Mouse (Mus musculus): Measurements from ENCODE around the gene Xrra1. TPM values are rescaled to one million over a fixed set of nuclear protein-coding genes. Genes with fewer than 3 reads are reported as not detected.
"Not testable (repeated sequence)": the region's sequence is repeated elsewhere in the genome, so short reads cannot be mapped to it uniquely, and the experiment has no call there.

Xrra1 gene
- 0.26 and 0.37 TPM in 2 replicates for polyA plus RNA-seq (2016; fragmentation: Nextera tagmentation; extraction: Ambion mirVana)

DNA sequence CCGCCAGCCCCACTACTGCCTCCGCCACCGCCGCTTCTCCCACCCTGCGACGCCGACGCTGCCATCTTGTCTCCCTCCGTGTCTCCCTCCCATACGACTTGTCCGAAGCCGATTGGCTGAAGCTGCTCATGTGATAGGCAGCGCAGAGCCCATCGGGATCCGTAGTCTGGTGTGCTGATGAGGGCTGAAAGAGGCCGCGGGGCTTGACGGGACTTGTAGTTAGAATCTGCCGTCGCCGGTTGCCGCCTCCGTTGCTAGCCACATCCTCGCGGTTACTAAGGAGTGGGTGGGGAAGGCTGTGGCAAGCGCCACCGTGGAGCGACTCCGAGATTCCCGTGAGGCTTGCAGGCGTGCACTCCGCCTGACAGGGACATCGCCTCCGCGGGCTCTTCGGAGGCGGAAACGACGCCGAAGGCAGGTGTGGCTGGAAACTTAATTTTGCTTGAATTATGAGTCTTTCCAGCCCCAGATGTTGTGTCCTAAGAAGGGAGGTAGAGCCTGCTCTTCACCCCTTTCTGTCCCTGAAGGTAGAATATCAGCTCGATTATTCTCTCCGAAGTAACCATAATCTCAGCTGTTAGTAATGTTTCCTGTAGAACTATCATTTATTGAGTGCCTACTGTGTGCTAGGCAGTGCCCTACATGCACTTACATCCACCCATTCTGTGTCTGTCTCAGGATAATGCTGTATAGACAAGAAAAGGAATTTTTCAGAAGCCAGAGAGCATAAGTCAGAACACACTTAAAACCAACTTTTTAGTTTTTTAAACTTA, at the start of gene Xrra1:
Gene Xrra1, plus strand, starts transcription at position 304 of the 773 bp plus-strand sequence.
- peaks cover 19% of the 10 kb centered on the region for H3K4me1 ChIP-seq (replicated peaks)
- WGBS, result under 1% methylated on average over 42 of the region's 42 CpGs
- peak within 1 kb of the TSS; percentile 75 for H3K27ac ChIP-seq (ENCODE audit: poor library complexity, severe bottlenecking)
- H3K36me3 ChIP-seq, result peaks cover 13% of the 10 kb centered on the region
- H3K9ac ChIP-seq, result peak within 1 kb of the TSS; percentile 95
- peak within 1 kb of the TSS; percentile 81 for H3K4me2 ChIP-seq
- peak within 1 kb of the TSS; percentile 94 for H3K4me3 ChIP-seq
- H3K9me3 ChIP-seq (replicated peaks), result no peaks in the 10 kb centered on the region
- ATAC-seq (ENCODE audit: insufficient number of reproducible peaks, low FRiP score), result peak; percentile 99
- no peaks in the 10 kb centered on the region for H3K27me3 ChIP-seq (replicated peaks)

GRCm38 (mm10) chr7:99810814-99811213, 48.1 kb upstream of the Xrra1 start:
- no peaks in the 10 kb centered on the region for H3K4me1 ChIP-seq (replicated peaks)
- no peak overlapping the region for H3K4me2 ChIP-seq
- peaks cover 18% of the 10 kb centered on the region for H3K36me3 ChIP-seq
- H3K9ac ChIP-seq, result no peak overlapping the region
- no peak overlapping the region for H3K27ac ChIP-seq (ENCODE audit: poor library complexity, severe bottlenecking)
- 87% methylated on average over 2 of the region's 2 CpGs for WGBS
- no peaks in the 10 kb centered on the region for H3K27me3 ChIP-seq (replicated peaks)
- no peak overlapping the region for H3K4me3 ChIP-seq
- ATAC-seq (ENCODE audit: insufficient number of reproducible peaks, low FRiP score), result no peak
- H3K9me3 ChIP-seq (replicated peaks), result no peaks in the 10 kb centered on the region

- H3K9ac ChIP-seq, result no peak overlapping the region
- H3K27ac ChIP-seq (ENCODE audit: poor library complexity, severe bottlenecking), result no peak overlapping the region
- H3K4me2 ChIP-seq, result no peak overlapping the region
- no peaks in the 10 kb centered on the region for H3K9me3 ChIP-seq (replicated peaks)
- no peak overlapping the region for H3K4me3 ChIP-seq
- peaks cover 18% of the 10 kb centered on the region for H3K36me3 ChIP-seq
- H3K27me3 ChIP-seq (replicated peaks), result no peaks in the 10 kb centered on the region
- WGBS, result 91% methylated on average over 4 of the region's 4 CpGs
- no peaks in the 10 kb centered on the region for H3K4me1 ChIP-seq (replicated peaks)
- ATAC-seq (ENCODE audit: insufficient number of reproducible peaks, low FRiP score), result no peak
Measured at GRCm38 (mm10) chr7:99811661-99812060, 47.3 kb upstream of the Xrra1 start.

GRCm38 (mm10) chr7:99813394-99813793, 45.5 kb upstream of the Xrra1 start:
- no peak overlapping the region for H3K4me3 ChIP-seq
- H3K9me3 ChIP-seq (replicated peaks), result no peaks in the 10 kb centered on the region
- no peak overlapping the region for H3K9ac ChIP-seq
- H3K27ac ChIP-seq (ENCODE audit: poor library complexity, severe bottlenecking), result no peak overlapping the region
- H3K4me2 ChIP-seq, result no peak overlapping the region
- H3K4me1 ChIP-seq (replicated peaks), result 0 out of 2 replicates have a peak, but pooled peaks cover 8% of the 10 kb centered on the region
- ATAC-seq (ENCODE audit: insufficient number of reproducible peaks, low FRiP score), result no peak
- H3K36me3 ChIP-seq, result peaks cover 18% of the 10 kb centered on the region
- 82% methylated on average over 11 of the region's 11 CpGs for WGBS
- H3K27me3 ChIP-seq (replicated peaks), result no peaks in the 10 kb centered on the region

DNA sequence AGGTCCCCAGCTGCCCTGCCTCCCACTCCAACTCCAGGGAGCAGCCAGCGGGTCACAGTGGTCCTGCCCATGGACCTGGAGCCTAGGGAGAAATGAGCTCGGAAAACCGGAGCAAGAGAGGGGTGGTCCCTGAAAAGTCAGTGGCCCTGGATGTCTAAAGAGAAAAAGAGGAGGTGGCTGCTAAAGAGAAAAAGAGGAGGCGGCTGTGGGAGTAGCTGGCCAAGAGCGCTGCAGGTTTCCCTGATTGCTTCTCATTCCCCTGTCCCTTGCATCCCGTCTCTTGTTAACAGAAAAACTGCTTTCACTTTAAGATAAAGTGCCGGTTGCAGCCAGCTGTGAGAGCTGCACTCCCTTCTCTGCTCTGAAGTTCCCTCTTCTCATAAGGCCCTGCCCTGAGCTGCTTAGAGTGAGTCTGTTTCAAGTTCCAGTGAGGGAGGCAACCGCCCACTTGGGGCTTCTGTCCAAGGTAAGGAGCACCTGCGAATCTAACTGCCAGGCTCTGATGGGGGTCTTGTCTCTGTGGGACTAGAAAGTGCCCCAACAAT, 40.7 kb upstream of the Xrra1 start:
- H3K27ac ChIP-seq (ENCODE audit: poor library complexity, severe bottlenecking); H3K27me3 ChIP-seq (replicated peaks); H3K9me3 ChIP-seq (replicated peaks); ATAC-seq (ENCODE audit: insufficient number of reproducible peaks, low FRiP score): not testable (repeated sequence)
- WGBS, result 18% methylated on average over 9 of the region's 9 CpGs
- peak overlapping the region; percentile 50 for H3K4me2 ChIP-seq
- H3K4me3 ChIP-seq, result peak overlapping the region; percentile 15; the same call in 1 of the 2 replicates
- peaks cover 27% of the 10 kb centered on the region for H3K4me1 ChIP-seq (replicated peaks)
- H3K9ac ChIP-seq, result peak overlapping the region; percentile 41
- H3K36me3 ChIP-seq, result peaks cover 13% of the 10 kb centered on the region

DNA sequence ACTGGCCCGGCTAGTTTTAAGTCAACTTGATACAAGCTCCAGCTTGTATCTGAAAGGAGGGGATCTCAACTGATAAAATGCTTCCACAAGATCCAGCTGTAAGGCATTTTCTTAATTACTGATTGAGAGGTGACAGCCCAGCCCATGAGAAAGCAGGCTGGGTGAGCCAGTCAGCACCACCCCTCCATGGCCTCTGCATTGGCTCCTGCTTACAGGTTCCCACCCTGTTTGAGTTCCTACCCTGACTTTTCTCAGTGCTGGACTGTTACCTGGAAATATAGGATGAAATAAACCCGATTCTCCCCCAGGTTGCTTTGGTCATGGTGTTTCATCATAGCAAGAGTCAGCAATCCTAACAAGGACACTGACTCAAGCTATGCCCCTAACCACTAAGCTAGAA, 37.0 kb upstream of the Xrra1 start:
- no peak for ATAC-seq (ENCODE audit: insufficient number of reproducible peaks, low FRiP score)
- Histone ChIP-seq H3K9ac (no peak overlapping the region), H3K4me2 (no peak overlapping the region), H3K9me3 (replicated peaks) (no peaks in the 10 kb centered on the region), H3K4me1 (replicated peaks) (peaks cover 53% of the 10 kb centered on the region), H3K4me3 (no peak overlapping the region), H3K36me3 (peaks cover 6% of the 10 kb centered on the region; the same call in 1 of the 2 replicates), H3K27me3 (replicated peaks) (no peaks in the 10 kb centered on the region), H3K27ac (ENCODE audit: poor library complexity, severe bottlenecking) (no peak overlapping the region)
- 62% methylated on average over 2 of the region's 2 CpGs for WGBS

DNA sequence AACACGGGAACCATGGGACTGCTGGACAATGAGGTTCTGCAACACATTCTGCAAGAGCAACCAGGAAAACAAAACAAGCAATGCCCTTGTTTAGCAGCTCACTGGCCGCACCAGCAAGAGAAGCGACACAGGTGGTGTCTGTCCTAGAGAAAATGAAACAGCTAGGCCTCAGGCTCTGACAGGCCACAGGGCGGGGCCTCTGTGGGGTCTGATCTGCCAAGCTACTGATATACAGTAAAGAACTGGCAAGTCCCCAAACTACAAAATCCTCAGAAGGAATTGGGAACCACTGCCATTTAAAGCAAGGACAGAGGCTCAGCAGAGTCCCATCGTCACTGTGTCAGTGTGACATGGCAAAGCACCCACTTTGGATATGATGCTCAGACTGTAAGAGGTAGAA, 36.5 kb upstream of the Xrra1 start:
- Histone ChIP-seq H3K4me2 (no peak overlapping the region), H3K9me3 (replicated peaks) (no peaks in the 10 kb centered on the region)
- no peak for ATAC-seq (ENCODE audit: insufficient number of reproducible peaks, low FRiP score)

GRCm38 (mm10) chr7:99823045-99823663, 35.8 kb upstream of the Xrra1 start:
- H3K36me3 ChIP-seq, result peaks cover 6% of the 10 kb centered on the region; the same call in 1 of the 2 replicates
- H3K27me3 ChIP-seq (replicated peaks), result no peaks in the 10 kb centered on the region
- no peak overlapping the region for H3K27ac ChIP-seq (ENCODE audit: poor library complexity, severe bottlenecking)
- peaks cover 47% of the 10 kb centered on the region for H3K4me1 ChIP-seq (replicated peaks)
- no peak overlapping the region for H3K9ac ChIP-seq
- no peaks in the 10 kb centered on the region for H3K9me3 ChIP-seq (replicated peaks)
- WGBS, result 84% methylated on average over 10 of the region's 10 CpGs
- H3K4me3 ChIP-seq, result no peak overlapping the region
- ATAC-seq (ENCODE audit: insufficient number of reproducible peaks, low FRiP score), result no peak
- H3K4me2 ChIP-seq, result no peak overlapping the region

More for the DNA sequence above, 36.5 kb upstream of the Xrra1 start:
- H3K36me3 ChIP-seq, result peaks cover 6% of the 10 kb centered on the region; the same call in 1 of the 2 replicates
- H3K27me3 ChIP-seq (replicated peaks), result no peaks in the 10 kb centered on the region
- no peak overlapping the region for H3K27ac ChIP-seq (ENCODE audit: poor library complexity, severe bottlenecking)
- WGBS, result 65% methylated on average over 5 of the region's 5 CpGs
- H3K9ac ChIP-seq, result no peak overlapping the region
- H3K4me1 ChIP-seq (replicated peaks), result peaks cover 50% of the 10 kb centered on the region
- no peak overlapping the region for H3K4me3 ChIP-seq

- Histone ChIP-seq H3K9ac (no peak overlapping the region), H3K9me3 (replicated peaks) (no peaks in the 10 kb centered on the region), H3K4me2 (peak overlapping the region; percentile 50), H3K4me1 (replicated peaks) (peaks cover 46% of the 10 kb centered on the region), H3K36me3 (peaks cover 6% of the 10 kb centered on the region; the same call in 1 of the 2 replicates), H3K4me3 (peak overlapping the region; percentile 2; the same call in 1 of the 2 replicates), H3K27ac (ENCODE audit: poor library complexity, severe bottlenecking) (peak overlapping the region; percentile 45), H3K27me3 (replicated peaks) (no peaks in the 10 kb centered on the region)
- 20% methylated on average over 16 of the region's 16 CpGs for WGBS
- ATAC-seq (ENCODE audit: insufficient number of reproducible peaks, low FRiP score), result 0 out of 2 replicates have a peak, but pooled peaks have one; percentile 23
Measured at GRCm38 (mm10) chr7:99824649-99825483, 34.0 kb upstream of the Xrra1 start.

- H3K4me3 ChIP-seq, result 0 out of 2 replicates have a peak overlapping the region, but pooled peaks have one; percentile 0
- H3K27ac ChIP-seq (ENCODE audit: poor library complexity, severe bottlenecking), result peak overlapping the region; percentile 45
- H3K9me3 ChIP-seq (replicated peaks), result no peaks in the 10 kb centered on the region
- H3K4me1 ChIP-seq (replicated peaks), result peaks cover 46% of the 10 kb centered on the region
- H3K27me3 ChIP-seq (replicated peaks), result no peaks in the 10 kb centered on the region
- H3K9ac ChIP-seq, result no peak overlapping the region
- peaks cover 6% of the 10 kb centered on the region; the same call in 1 of the 2 replicates for H3K36me3 ChIP-seq
- H3K4me2 ChIP-seq, result peak overlapping the region; percentile 50
- ATAC-seq (ENCODE audit: insufficient number of reproducible peaks, low FRiP score), result no peak
- WGBS, result 52% methylated on average over 9 of the region's 9 CpGs
Measured at GRCm38 (mm10) chr7:99825511-99825910, 33.4 kb upstream of the Xrra1 start.
